In genomic region chr15:97763256-97764049, GRCm38 (mm10) we compare ENCODE assay signal across 17 mouse cellular contexts. TPM values are rescaled to one million over a fixed set of nuclear protein-coding genes. Genes with fewer than 3 reads are reported as not detected.
A peak's percentile ranks its signal among the peaks of the same experiment; 100 is the strongest.
DNase-seq lines count a peak whose midpoint lies in the region; TF ChIP-seq lines count a peak whose summit lies in the region.
"Had no signal": no experiment of that assay in that cellular context is flagged by ENCODE, and none has a peak within 500 bp of the region (broad histone marks: within the 10 kb centered on the region; RNA-seq: fewer than 3 reads in every experiment).

No protein-coding gene starts in this region.

- peak; percentile 26 for DNase-seq in gastrocnemius, postnatal 25 days
- no peak for DNase-seq in gastrocnemius, postnatal 36 days
- peak; percentile 55 for DNase-seq in kidney, adult 18-20 months
- no peak for DNase-seq in kidney, postnatal 14 days
- no peak for DNase-seq in testis, postnatal 14 days (ENCODE audit: low spot score)
- DNase-seq in kidney, postnatal 25 days, result peak; percentile 21 to 73
- DNase-seq in cerebellum, postnatal 14 days, result no peak
- DNase-seq: cerebellum, adult 8-10 months; liver, embryonic 13.5 days had no signal

- peak overlapping the region; percentile 7 for H3K27ac ChIP-seq in testis, adult 2 months (ENCODE audit: control insufficient read depth, insufficient read depth, low read depth, low read length)
- H3K27ac ChIP-seq: embryonic facial prominence, embryonic 12.5 days; hindbrain, embryonic 12.5 days; limb, embryonic 12.5 days; liver, embryonic 13.5 days; midbrain, embryonic 15.5 days had no signal

- intact Hi-C loops in gastrocnemius, postnatal 36 days (cut with DNase I), result no loop called here

- H3K27me3 ChIP-seq in testis, adult 2 months (ENCODE audit: control insufficient read depth, insufficient read depth, low read length), result no peaks in the 10 kb centered on the region

- TF ChIP-seq CTCF in testis, adult 2 months (IDR thresholded peaks at IDR 0.05; ENCODE audit: control insufficient read depth, insufficient read depth, insufficient replicate concordance, low read depth, low read length), result no peak

- H3K4me1 ChIP-seq in testis, adult 2 months (ENCODE audit: control insufficient read depth, insufficient read depth, low read length), result peaks cover 13% of the 10 kb centered on the region

- H3K4me3 ChIP-seq in testis, adult 2 months (ENCODE audit: control insufficient read depth, low read depth, low read length), result no peak overlapping the region
- H3K4me3 ChIP-seq: embryonic facial prominence, embryonic 12.5 days; heart, embryonic 10.5 days; hindbrain, embryonic 12.5 days; limb, embryonic 12.5 days; liver, embryonic 13.5 days; megakaryocyte, embryonic 14.5 days; midbrain, embryonic 15.5 days had no signal

- no peaks in the 10 kb centered on the region for H3K36me3 ChIP-seq in testis, adult 2 months (ENCODE audit: control insufficient read depth, insufficient read depth, low read length)
- H3K36me3 ChIP-seq: embryonic facial prominence, embryonic 12.5 days; hindbrain, embryonic 12.5 days; liver, embryonic 13.5 days; midbrain, embryonic 15.5 days had no signal

- no peak for TF ChIP-seq POLR2A in testis, adult 2 months (IDR thresholded peaks at IDR 0.05; ENCODE audit: control insufficient read depth, low read depth, low read length)

RNA-seq across cellular contexts. Expression of gene Rapgef3, which starts 4.3 kb away (rescaled TPM):
- 1 to 10 TPM; 3.7 to 8.1 TPM for total RNA-seq in gastrocnemius, postnatal 25 days (2021)
- 1 to 10 TPM; 5.1 to 7.7 TPM for total RNA-seq in gastrocnemius, postnatal 36 days (2021)
- polyA plus RNA-seq in testis, adult 2 months (2012; rRNA removed), result 16.1 and 16.3 TPM in 2 replicates
- polyA plus RNA-seq: inflammation-experienced regulatory T-cells, adult 6 months had no signal

RNA-seq across cellular contexts. Expression of gene Slc48a1, which starts 14.9 kb away (rescaled TPM):
- 10 to 100 TPM; 44.7 to 47.2 TPM for total RNA-seq in gastrocnemius, postnatal 25 days (2021)
- 10 to 100 TPM; 44.8 to 46.2 TPM for total RNA-seq in gastrocnemius, postnatal 36 days (2021)
- 16.3 and 17.0 TPM in 2 replicates for polyA plus RNA-seq in testis, adult 2 months (2012; rRNA removed)

RNA-seq across cellular contexts. Expression of gene Endou, which starts 32.3 kb away (rescaled TPM):
- total RNA-seq in gastrocnemius, postnatal 25 days (2021), result under 1 TPM; 0.36 to 0.91 TPM
- under 1 TPM; 0.44 to 0.77 TPM for total RNA-seq in gastrocnemius, postnatal 36 days (2021)
- polyA plus RNA-seq in testis, adult 2 months (2012; rRNA removed), result 0.89 and 1.1 TPM in 2 replicates
- polyA plus RNA-seq: inflammation-experienced regulatory T-cells, adult 6 months; liver, embryonic 13.5 days had no signal

RNA-seq across cellular contexts. Expression of gene Rpap3, which starts 57.8 kb away (rescaled TPM):
- 10 to 100 TPM in 1 of 2 experiments, 1 to 10 TPM in 1; 9.6 to 11.4 TPM for total RNA-seq in gastrocnemius, postnatal 25 days (2021)
- 10 to 100 TPM in 1 of 2 experiments, 1 to 10 TPM in 1; 9.8 to 12.4 TPM for total RNA-seq in gastrocnemius, postnatal 36 days (2021)
- polyA plus RNA-seq in testis, adult 2 months (2012; rRNA removed), result 3.7 and 3.9 TPM in 2 replicates

Comparison
In these comparisons a context has a peak if more than half of its experiments do, and no peak if none do; other contexts are left out.
1. DNase-seq: peak in gastrocnemius, postnatal 25 days (single experiment), kidney, adult 18-20 months (single experiment) and kidney, postnatal 25 days (2 of 2); none in gastrocnemius, postnatal 36 days (0 of 2), kidney, postnatal 14 days (single experiment), testis, postnatal 14 days (single experiment) and cerebellum, postnatal 14 days (0 of 2).